In genomic region chr11:60036537-60037220, GRCm38 (mm10) we compare ENCODE assay signal across 32 mouse cellular contexts. TPM values are rescaled to one million over a fixed set of nuclear protein-coding genes. Genes with fewer than 3 reads are reported as not detected.
A peak's percentile ranks its signal among the peaks of the same experiment; 100 is the strongest.
DNase-seq lines count a peak whose midpoint lies in the region; ATAC-seq and TF ChIP-seq lines count a peak whose summit lies in the region.
"Had no signal": no experiment of that assay in that cellular context is flagged by ENCODE, and none has a peak within 500 bp of the region (broad histone marks: within the 10 kb centered on the region; RNA-seq: fewer than 3 reads in every experiment).

No protein-coding gene starts in this region.

- DNase-seq in kidney, postnatal 25 days, result no peak
- DNase-seq in kidney, postnatal 0 days (ENCODE audit: low spot score), result peak; percentile 74
- DNase-seq in kidney, adult 11 months, result no peak
- no peak for DNase-seq in midbrain, postnatal 0 days (ENCODE audit: low spot score)
- DNase-seq in midbrain, embryonic 10.5 days (ENCODE audit: low spot score), result no peak
- DNase-seq in liver, postnatal 0 days, result peak; percentile 65
- DNase-seq in adrenal gland, postnatal 4 days (ENCODE audit: low spot score in 2 of 2), result no peak
- DNase-seq: adrenal gland, postnatal 10 days; adrenal gland, postnatal 36 days; B cell, adult 2 months; cerebellum, adult 11-12 months; cerebellum, adult 8-10 months; cerebellum, postnatal 10 days; cerebellum, postnatal 36 days; embryo, embryonic 11 days; gastrocnemius, postnatal 10 days; gastrocnemius, postnatal 36 days; heart, adult 2 months; heart, postnatal 36 days had no signal

- ATAC-seq in kidney, embryonic 14.5 days (ENCODE audit: low FRiP score, low TSS enrichment), result peak; percentile 73
- ATAC-seq in kidney, postnatal 0 days (replicated peaks; ENCODE audit: low FRiP score, low read depth), result peak; percentile 47; the same call in 1 of the 2 replicates
- ATAC-seq in midbrain, postnatal 0 days (ENCODE audit: low FRiP score), result no peak
- ATAC-seq in liver, postnatal 0 days, result peak; percentile 93
- ATAC-seq: forebrain, embryonic 15.5 days; hindbrain, embryonic 16.5 days; Patski had no signal

- no peaks in the 10 kb centered on the region for H3K27me3 ChIP-seq in kidney, embryonic 14.5 days (ENCODE audit: control insufficient read depth, insufficient read depth, low read length)
- no peaks in the 10 kb centered on the region for H3K27me3 ChIP-seq in kidney, postnatal 0 days (ENCODE audit: insufficient read depth, low read length)
- no peaks in the 10 kb centered on the region for H3K27me3 ChIP-seq in midbrain, postnatal 0 days (ENCODE audit: insufficient read depth, low read length)
- no peaks in the 10 kb centered on the region for H3K27me3 ChIP-seq in midbrain, embryonic 10.5 days (ENCODE audit: low read depth, poor library complexity, severe bottlenecking)
- H3K27me3 ChIP-seq in liver, postnatal 0 days (ENCODE audit: insufficient read depth, low read length), result no peaks in the 10 kb centered on the region
- H3K27me3 ChIP-seq: CH12.LX; embryonic facial prominence, embryonic 13.5 days; forebrain, embryonic 12.5 days; forebrain, embryonic 15.5 days; hindbrain, embryonic 13.5 days; Patski had no signal

- H3K4me1 ChIP-seq in kidney, embryonic 14.5 days (ENCODE audit: control insufficient read depth, insufficient read depth, low read length), result peaks cover 16% of the 10 kb centered on the region
- H3K4me1 ChIP-seq in kidney, postnatal 0 days (replicated peaks; ENCODE audit: insufficient read depth, low read length), result peaks cover 10% of the 10 kb centered on the region; the same call in 1 of the 2 replicates
- no peaks in the 10 kb centered on the region for H3K4me1 ChIP-seq in midbrain, postnatal 0 days (ENCODE audit: insufficient read depth, low read length)
- H3K4me1 ChIP-seq in midbrain, embryonic 10.5 days, result no peaks in the 10 kb centered on the region; the same call in 1 of the 2 replicates
- peaks cover 4% of the 10 kb centered on the region; the same call in 1 of the 2 replicates for H3K4me1 ChIP-seq in liver, postnatal 0 days (ENCODE audit: insufficient read depth)
- H3K4me1 ChIP-seq: forebrain, embryonic 12.5 days; forebrain, embryonic 15.5 days; hindbrain, embryonic 13.5 days had no signal

- no peak for TF ChIP-seq CTCF in kidney, postnatal 0 days (IDR thresholded peaks at IDR 0.05; ENCODE audit: low read depth)
- TF ChIP-seq CTCF in midbrain, postnatal 0 days (IDR thresholded peaks at IDR 0.05), result no peak
- no peak for TF ChIP-seq CTCF in liver, postnatal 0 days (IDR thresholded peaks at IDR 0.05; ENCODE audit: low read depth)

- no peak overlapping the region for H3K4me2 ChIP-seq in kidney, embryonic 14.5 days (replicated peaks; ENCODE audit: low read depth, low read length)
- H3K4me2 ChIP-seq in kidney, postnatal 0 days (ENCODE audit: low read length), result no peak overlapping the region
- no peak overlapping the region for H3K4me2 ChIP-seq in midbrain, postnatal 0 days (ENCODE audit: low read depth, low read length, poor library complexity, severe bottlenecking)
- H3K4me2 ChIP-seq in liver, postnatal 0 days (ENCODE audit: low read depth, low read length), result peak overlapping the region; percentile 70
- H3K4me2 ChIP-seq: embryonic facial prominence, embryonic 13.5 days; forebrain, embryonic 12.5 days; forebrain, embryonic 15.5 days; hindbrain, embryonic 13.5 days had no signal

- 38% methylated on average over 5 of the region's 5 CpGs for WGBS in kidney, embryonic 14.5 days
- 32% methylated on average over 5 of the region's 5 CpGs for WGBS in kidney, postnatal 0 days
- 77% methylated on average over 5 of the region's 5 CpGs for WGBS in midbrain, postnatal 0 days
- 80% methylated on average over 5 of the region's 5 CpGs for WGBS in midbrain, embryonic 10.5 days
- 42% methylated on average over 5 of the region's 5 CpGs for WGBS in liver, postnatal 0 days (ENCODE audit: insufficient replicate concordance)

- peak overlapping the region; percentile 42; the same call in 1 of the 2 replicates for H3K27ac ChIP-seq in kidney, embryonic 14.5 days (ENCODE audit: low read depth, low read length)
- H3K27ac ChIP-seq in kidney, postnatal 0 days, result no peak overlapping the region; the same call in 1 of the 2 replicates
- H3K27ac ChIP-seq in midbrain, postnatal 0 days (ENCODE audit: low read depth, low read length), result no peak overlapping the region
- no peak overlapping the region; the same call in 1 of the 2 replicates for H3K27ac ChIP-seq in midbrain, embryonic 10.5 days (replicated peaks)
- H3K27ac ChIP-seq in liver, postnatal 0 days (ENCODE audit: low read depth), result peak overlapping the region; percentile 95
- H3K27ac ChIP-seq: embryonic facial prominence, embryonic 10.5 days; embryonic facial prominence, embryonic 13.5 days; forebrain, embryonic 12.5 days; forebrain, embryonic 15.5 days; heart, adult 2 months; heart, embryonic 10.5 days; hindbrain, embryonic 10.5 days; hindbrain, embryonic 13.5 days had no signal

- H3K4me3 ChIP-seq in kidney, embryonic 14.5 days (ENCODE audit: low read length), result no peak overlapping the region
- H3K4me3 ChIP-seq in kidney, postnatal 0 days (replicated peaks; ENCODE audit: low read depth, low read length), result no peak overlapping the region
- H3K4me3 ChIP-seq in midbrain, postnatal 0 days (ENCODE audit: low read depth, low read length), result no peak overlapping the region
- no peak overlapping the region for H3K4me3 ChIP-seq in midbrain, embryonic 10.5 days
- H3K4me3 ChIP-seq in liver, postnatal 0 days (ENCODE audit: low read depth, low read length), result peak overlapping the region; percentile 49
- H3K4me3 ChIP-seq: embryonic facial prominence, embryonic 10.5 days; embryonic facial prominence, embryonic 13.5 days; erythroblast, embryonic 14.5 days; forebrain, embryonic 12.5 days; forebrain, embryonic 15.5 days; heart, adult 2 months; heart, embryonic 10.5 days; hindbrain, embryonic 10.5 days; hindbrain, embryonic 13.5 days had no signal

- TF ChIP-seq EP300 in liver, postnatal 0 days (IDR thresholded peaks at IDR 0.05; ENCODE audit: low read depth), result peak; percentile 72

- 0 out of 2 replicates have a peak overlapping the region, but pooled peaks have one; percentile 23 for H3K9ac ChIP-seq in kidney, embryonic 14.5 days (ENCODE audit: low read depth, low read length)
- H3K9ac ChIP-seq in kidney, postnatal 0 days (ENCODE audit: low read depth, low read length), result no peak overlapping the region
- 0 out of 2 replicates have a peak overlapping the region, but pooled peaks have one; percentile 4 for H3K9ac ChIP-seq in midbrain, postnatal 0 days (replicated peaks; ENCODE audit: low read length, poor library complexity, severe bottlenecking)
- peak overlapping the region; percentile 65 for H3K9ac ChIP-seq in liver, postnatal 0 days (replicated peaks)
- H3K9ac ChIP-seq: embryonic facial prominence, embryonic 13.5 days; forebrain, embryonic 12.5 days; forebrain, embryonic 15.5 days; hindbrain, embryonic 13.5 days had no signal

- no peaks in the 10 kb centered on the region for H3K36me3 ChIP-seq in kidney, embryonic 14.5 days (ENCODE audit: control insufficient read depth, insufficient read depth, low read length)
- no peaks in the 10 kb centered on the region for H3K36me3 ChIP-seq in kidney, postnatal 0 days (ENCODE audit: insufficient read depth, low read length)
- no peaks in the 10 kb centered on the region for H3K36me3 ChIP-seq in midbrain, postnatal 0 days (ENCODE audit: insufficient read depth, low read length)
- no peaks in the 10 kb centered on the region for H3K36me3 ChIP-seq in midbrain, embryonic 10.5 days
- no peaks in the 10 kb centered on the region for H3K36me3 ChIP-seq in liver, postnatal 0 days (replicated peaks; ENCODE audit: insufficient read depth, low read length)
- H3K36me3 ChIP-seq: embryonic facial prominence, embryonic 10.5 days; embryonic facial prominence, embryonic 13.5 days; forebrain, embryonic 12.5 days; forebrain, embryonic 15.5 days; G1E; heart, embryonic 10.5 days; hindbrain, embryonic 10.5 days; hindbrain, embryonic 13.5 days had no signal

- no peaks in the 10 kb centered on the region for H3K9me3 ChIP-seq in kidney, embryonic 14.5 days (ENCODE audit: control insufficient read depth, low read length)
- no peaks in the 10 kb centered on the region for H3K9me3 ChIP-seq in kidney, postnatal 0 days (replicated peaks; ENCODE audit: low read length)
- no peaks in the 10 kb centered on the region for H3K9me3 ChIP-seq in midbrain, postnatal 0 days (ENCODE audit: low read length)
- H3K9me3 ChIP-seq in midbrain, embryonic 10.5 days (replicated peaks), result no peaks in the 10 kb centered on the region
- no peaks in the 10 kb centered on the region for H3K9me3 ChIP-seq in liver, postnatal 0 days (ENCODE audit: low read length)
- H3K9me3 ChIP-seq: embryonic facial prominence, embryonic 10.5 days; embryonic facial prominence, embryonic 13.5 days; forebrain, embryonic 12.5 days; forebrain, embryonic 15.5 days; G1E; heart, embryonic 10.5 days; hindbrain, embryonic 10.5 days; hindbrain, embryonic 13.5 days had no signal

RNA-seq across cellular contexts. Expression of gene Pemt, which starts 9.6 kb away (rescaled TPM):
- polyA plus RNA-seq in kidney, embryonic 14.5 days (2014; fragmentation: Nextera tagmentation; extraction: Ambion mirVana), result 13.6 and 13.9 TPM in 2 replicates
- polyA plus RNA-seq in kidney, postnatal 0 days (2015; fragmentation: Nextera tagmentation; extraction: Ambion mirVana), result 10.2 and 13.4 TPM in 2 replicates
- total RNA-seq in midbrain, postnatal 0 days (2014; rRNA removed), result 10.9 and 17.3 TPM in 2 replicates
- 12.7 and 13.6 TPM in 2 replicates for polyA plus RNA-seq in midbrain, postnatal 0 days (2015; fragmentation: Nextera tagmentation; extraction: Ambion mirVana)
- 8.6 and 10.8 TPM in 2 replicates for polyA plus RNA-seq in midbrain, embryonic 10.5 days (2016; fragmentation: Nextera tagmentation; extraction: Ambion mirVana)
- polyA plus RNA-seq in liver, postnatal 0 days (2015; fragmentation: Nextera tagmentation; extraction: Ambion mirVana), result 589 and 592 TPM in 2 replicates
- 10 to 100 TPM in 1 of 2 experiments, 1 to 10 TPM in 1; 7.3 to 54.5 TPM for total RNA-seq in adrenal gland, postnatal 4 days (2021)

Comparison
In these comparisons a context has a peak if more than half of its experiments do, and no peak if none do; other contexts are left out.
1. H3K27ac ChIP-seq: peak in kidney, embryonic 14.5 days (single experiment) and liver, postnatal 0 days (single experiment); none in kidney, postnatal 0 days (single experiment), midbrain, postnatal 0 days (single experiment) and midbrain, embryonic 10.5 days (single experiment).
2. DNase-seq: peak in kidney, postnatal 0 days (single experiment) and liver, postnatal 0 days (single experiment); none in kidney, postnatal 25 days (0 of 2), kidney, adult 11 months (single experiment), midbrain, postnatal 0 days (single experiment), midbrain, embryonic 10.5 days (single experiment) and adrenal gland, postnatal 4 days (0 of 2).
3. RNA of gene Pemt, which starts 9.6 kb away (polyA plus RNA-seq): 589 to 592 TPM in liver, postnatal 0 days; 13.6 to 13.9 TPM in kidney, embryonic 14.5 days, 12.7 to 13.6 TPM in midbrain, postnatal 0 days, 8.6 to 10.8 TPM in midbrain, embryonic 10.5 days and 10.2 to 13.4 TPM in kidney, postnatal 0 days; every median in the first group is over 10 times any median in the second.